Mouse (Mus musculus) bone marrow, adult 2 months (tissue): Measurements from ENCODE around the gene Trip13.

ENCODE experiments used
- CTCF ChIP-seq: fragments of 200-500 bp; IDR thresholded peaks from 2 replicates; pipeline ENCODE4 v1.5.1; 2011; ENCODE audit warnings: low read length, control low read depth; ENCODE audit not compliant: control insufficient read depth, insufficient read depth
- POLR2A ChIP-seq: fragments of 200-500 bp; IDR thresholded peaks from 2 replicates; pipeline ENCODE4 v1.6.1; 2011; ENCODE audit warnings: low read depth, mild to moderate bottlenecking, control low read depth, low read length, borderline replicate concordance; ENCODE audit not compliant: control insufficient read depth

DNA sequence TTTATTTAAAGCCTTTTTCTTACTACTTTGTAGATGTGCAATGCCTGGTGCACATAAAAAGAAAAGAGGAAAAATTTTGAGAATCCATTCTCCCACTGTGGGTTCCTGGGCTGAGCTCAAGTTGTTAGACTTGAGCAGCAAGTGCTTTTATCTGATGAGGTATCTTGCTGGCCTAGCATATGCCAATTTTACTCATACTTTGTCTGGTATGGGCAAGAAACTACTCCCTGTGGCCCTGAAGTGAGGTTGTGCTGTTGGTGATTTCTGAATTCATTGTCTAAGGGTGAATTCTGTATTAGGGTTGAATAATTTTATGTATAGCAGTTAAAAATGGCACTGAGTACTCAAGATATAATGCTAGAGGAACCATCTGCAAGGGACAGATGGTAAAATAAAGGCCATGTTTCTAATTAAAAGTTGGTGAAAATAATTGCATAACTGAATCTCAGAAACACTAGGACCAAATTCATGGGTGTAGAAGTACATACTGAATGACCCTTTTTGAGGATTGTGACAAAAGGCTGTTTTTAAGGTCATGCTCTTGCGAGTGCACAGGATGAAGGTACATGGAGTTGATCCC lies 16.1 kb upstream of the Trip13 start:
- TF ChIP-seq POLR2A (no peak), CTCF (no peak)
